Mouse (Mus musculus): Measurements from ENCODE around the gene Rfx5. TPM values are rescaled to one million over a fixed set of nuclear protein-coding genes. Genes with fewer than 3 reads are reported as not detected.

The Rfx5 gene
- total RNA-seq, 1 experiment from 2014 or later = 28.1 TPM

DNA sequence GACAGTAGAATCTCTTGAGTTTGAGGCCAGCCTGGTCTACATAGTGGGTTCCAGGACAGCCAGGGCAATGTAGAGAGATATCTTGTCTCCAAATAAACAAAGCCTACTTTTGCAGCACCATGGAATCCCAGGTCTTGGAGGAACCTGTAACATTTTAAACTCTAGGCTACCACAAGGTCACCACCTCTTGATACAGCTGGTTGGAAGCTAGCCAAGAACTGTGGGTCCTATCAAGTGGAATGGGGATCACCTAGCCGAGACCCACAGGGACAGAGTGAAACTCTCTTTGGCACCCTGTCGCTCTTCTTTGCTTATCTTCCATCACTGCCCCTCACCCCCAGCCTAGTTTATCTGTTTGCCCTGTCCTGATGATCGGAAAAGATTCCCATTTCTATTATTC, 18.7 kb downstream of the Rfx5 start:
- ATAC-seq (replicated peaks in 1 of 2; ENCODE audit: insufficient read depth in 1 of 2, low FRiP score in 2 of 2, low TSS enrichment in 1 of 2, low read depth in 1 of 2, poor library complexity in 2 of 2, severe bottlenecking in 2 of 2) = no peak

DNA sequence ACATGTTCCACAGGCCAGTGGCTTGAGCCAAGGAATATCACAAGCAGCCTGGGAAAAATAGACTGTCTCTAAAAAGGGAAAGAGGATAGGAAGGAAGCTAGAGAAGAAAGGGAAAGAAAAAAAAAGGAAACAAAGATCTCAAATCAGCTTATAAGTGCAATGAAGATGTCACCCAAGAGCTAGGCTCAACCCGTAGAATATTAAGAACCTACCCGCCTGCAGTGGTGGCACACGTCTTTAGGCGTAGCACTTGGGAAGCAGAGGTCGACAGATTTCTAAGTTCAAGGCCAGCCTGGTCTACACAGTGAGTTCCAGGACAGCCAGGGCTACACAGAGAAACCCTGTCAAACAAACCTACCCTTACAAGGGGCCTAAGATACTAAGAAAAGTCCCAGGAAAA, 19.7 kb downstream of the Rfx5 start:
- ATAC-seq (replicated peaks in 1 of 2; ENCODE audit: insufficient read depth in 1 of 2, low FRiP score in 2 of 2, low TSS enrichment in 1 of 2, low read depth in 1 of 2, poor library complexity in 2 of 2, severe bottlenecking in 2 of 2) = no peak

DNA sequence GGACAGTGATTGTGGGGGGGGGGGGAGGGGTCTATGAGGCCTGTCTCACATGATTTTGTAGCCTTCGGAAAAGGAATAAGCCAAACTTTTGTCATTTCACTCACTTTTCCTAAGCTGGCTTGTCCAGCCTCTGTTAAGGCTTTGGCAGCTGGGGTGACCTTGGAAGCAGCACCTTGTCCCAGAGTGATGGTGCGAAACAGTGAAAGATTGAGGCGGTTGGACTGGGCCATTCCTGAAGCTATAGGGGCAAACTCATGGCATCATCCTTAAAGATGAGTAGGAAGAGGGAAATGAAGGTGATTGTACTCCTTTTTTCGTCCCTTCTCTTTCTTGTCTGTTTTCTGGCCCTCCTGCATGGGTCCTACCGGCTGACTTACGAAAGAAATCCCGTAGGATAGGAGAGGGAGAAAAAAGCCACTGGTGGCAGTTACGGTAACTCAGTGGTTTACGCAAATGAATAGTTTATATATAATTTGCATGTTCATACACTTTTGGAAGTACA, 20.2 kb downstream of the Rfx5 start:
- no peak for ATAC-seq (replicated peaks in 1 of 2; ENCODE audit: insufficient read depth in 1 of 2, low FRiP score in 2 of 2, low TSS enrichment in 1 of 2, low read depth in 1 of 2, poor library complexity in 2 of 2, severe bottlenecking in 2 of 2)

- peak; percentile 83 to 88 for ATAC-seq (replicated peaks in 1 of 2; ENCODE audit: insufficient read depth in 1 of 2, low FRiP score in 2 of 2, low TSS enrichment in 1 of 2, low read depth in 1 of 2, poor library complexity in 2 of 2, severe bottlenecking in 2 of 2)
Measured at GRCm38 (mm10) chr3:94974528-94975422, 20.9 kb downstream of the Rfx5 start, which contains the start of gene Pi4kb. Gene Pi4kb, plus strand, starts transcription at chr3:94974731.

GRCm38 (mm10) chr3:94984312-94984711, 30.4 kb downstream of the Rfx5 start:
- ATAC-seq (replicated peaks in 1 of 2; ENCODE audit: insufficient read depth in 1 of 2, low FRiP score in 2 of 2, low TSS enrichment in 1 of 2, low read depth in 1 of 2, poor library complexity in 2 of 2, severe bottlenecking in 2 of 2) = no peak

DNA sequence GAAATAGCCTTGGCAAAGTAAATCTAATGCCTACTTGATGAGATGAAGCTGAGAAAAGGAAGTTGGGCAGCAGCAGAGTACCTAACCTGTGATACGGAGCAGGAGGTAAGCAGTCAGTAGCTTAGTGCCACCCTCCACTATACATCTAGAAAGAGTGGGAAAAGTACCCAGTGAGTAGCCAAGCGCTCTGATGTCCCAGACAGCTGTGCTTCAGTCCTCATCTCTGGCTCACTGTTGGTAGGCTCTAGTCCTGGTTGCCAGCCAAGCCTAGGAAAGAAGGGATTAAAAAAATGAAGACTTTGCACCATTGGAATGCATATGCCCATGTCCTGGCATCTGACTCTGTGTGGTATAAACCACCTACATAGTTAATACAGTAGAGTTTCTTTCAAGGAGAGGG, 31.6 kb downstream of the Rfx5 start:
- no peak for ATAC-seq (replicated peaks in 1 of 2; ENCODE audit: insufficient read depth in 1 of 2, low FRiP score in 2 of 2, low TSS enrichment in 1 of 2, low read depth in 1 of 2, poor library complexity in 2 of 2, severe bottlenecking in 2 of 2)

- ATAC-seq (replicated peaks in 1 of 2; ENCODE audit: insufficient read depth in 1 of 2, low FRiP score in 2 of 2, low TSS enrichment in 1 of 2, low read depth in 1 of 2, poor library complexity in 2 of 2, severe bottlenecking in 2 of 2) = no peak; a peak in 1 of 4 replicates
Measured at GRCm38 (mm10) chr3:94987578-94987977, 33.7 kb downstream of the Rfx5 start.

- ATAC-seq (replicated peaks in 1 of 2; ENCODE audit: insufficient read depth in 1 of 2, low FRiP score in 2 of 2, low TSS enrichment in 1 of 2, low read depth in 1 of 2, poor library complexity in 2 of 2, severe bottlenecking in 2 of 2) = no peak
Measured at GRCm38 (mm10) chr3:94989159-94989761, 35.4 kb downstream of the Rfx5 start.

DNA sequence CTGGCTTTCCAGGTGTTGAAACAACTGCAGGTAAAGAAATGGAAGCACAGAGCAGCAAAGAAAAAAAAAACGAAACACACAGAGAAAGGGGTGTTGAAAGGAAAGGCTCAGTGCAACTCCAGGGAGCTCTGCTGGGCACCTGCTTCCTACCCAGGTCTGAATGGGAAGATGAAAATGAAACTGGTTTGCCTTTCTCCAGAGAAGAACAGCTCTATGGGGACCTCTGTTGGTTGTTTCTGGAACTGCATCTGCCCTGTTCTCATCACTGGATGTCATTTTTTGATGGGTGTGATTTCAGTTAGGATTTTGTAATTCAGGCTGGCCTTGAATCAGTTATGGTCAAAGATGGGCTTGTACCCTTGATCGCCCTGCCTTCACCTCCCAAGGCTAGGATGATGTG, 43.1 kb downstream of the Rfx5 start:
- peak; percentile 76 to 92 for ATAC-seq (replicated peaks in 1 of 2; ENCODE audit: insufficient read depth in 1 of 2, low FRiP score in 2 of 2, low TSS enrichment in 1 of 2, low read depth in 1 of 2, poor library complexity in 2 of 2, severe bottlenecking in 2 of 2)

GRCm38 (mm10) chr3:95002569-95002968, 48.7 kb downstream of the Rfx5 start:
- no peak for ATAC-seq (replicated peaks in 1 of 2; ENCODE audit: insufficient read depth in 1 of 2, low FRiP score in 2 of 2, low TSS enrichment in 1 of 2, low read depth in 1 of 2, poor library complexity in 2 of 2, severe bottlenecking in 2 of 2)

DNA sequence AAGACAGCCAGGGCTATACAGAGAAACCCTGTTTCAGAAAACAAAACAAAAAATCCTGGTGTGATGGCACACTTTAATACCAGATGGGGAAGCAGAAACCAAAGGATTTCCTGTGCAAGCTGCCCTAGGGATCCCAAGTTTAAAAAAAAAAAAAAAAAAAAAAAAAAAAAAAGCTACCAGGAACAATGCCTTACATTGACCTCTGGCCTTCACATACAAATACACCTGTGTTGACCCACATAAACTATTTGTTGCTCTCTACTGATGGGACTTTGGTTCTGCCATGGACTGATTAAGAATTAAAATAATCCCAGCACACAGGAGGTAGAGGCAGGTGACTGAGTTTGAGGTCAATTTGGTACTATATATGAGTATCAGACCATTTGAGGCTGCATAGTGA, 49.4 kb downstream of the Rfx5 start:
- ATAC-seq (replicated peaks in 1 of 2; ENCODE audit: insufficient read depth in 1 of 2, low FRiP score in 2 of 2, low TSS enrichment in 1 of 2, low read depth in 1 of 2, poor library complexity in 2 of 2, severe bottlenecking in 2 of 2) = no peak

DNA sequence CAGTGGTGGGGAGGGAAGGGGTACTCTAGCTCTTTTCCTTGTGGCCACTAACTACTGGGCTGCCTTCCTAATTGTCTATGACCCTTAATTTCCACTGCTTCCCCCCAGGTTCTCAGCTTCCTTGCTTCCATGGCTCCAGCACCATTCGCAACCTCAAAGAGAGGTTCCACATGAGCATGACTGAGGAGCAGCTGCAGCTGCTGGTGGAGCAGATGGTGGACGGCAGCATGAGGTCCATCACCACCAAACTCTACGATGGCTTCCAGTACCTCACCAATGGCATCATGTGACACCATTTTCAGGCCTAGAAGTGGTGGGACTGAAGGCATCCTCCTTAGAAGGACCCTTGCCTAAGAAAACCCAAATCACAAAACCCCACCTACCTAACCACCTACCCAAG, 51.8 kb downstream of the Rfx5 start:
- no peak for ATAC-seq (replicated peaks in 1 of 2; ENCODE audit: insufficient read depth in 1 of 2, low FRiP score in 2 of 2, low TSS enrichment in 1 of 2, low read depth in 1 of 2, poor library complexity in 2 of 2, severe bottlenecking in 2 of 2)

GRCm38 (mm10) chr3:95007706-95008105, 53.8 kb downstream of the Rfx5 start:
- no peak for ATAC-seq (replicated peaks in 1 of 2; ENCODE audit: insufficient read depth in 1 of 2, low FRiP score in 2 of 2, low TSS enrichment in 1 of 2, low read depth in 1 of 2, poor library complexity in 2 of 2, severe bottlenecking in 2 of 2)

DNA sequence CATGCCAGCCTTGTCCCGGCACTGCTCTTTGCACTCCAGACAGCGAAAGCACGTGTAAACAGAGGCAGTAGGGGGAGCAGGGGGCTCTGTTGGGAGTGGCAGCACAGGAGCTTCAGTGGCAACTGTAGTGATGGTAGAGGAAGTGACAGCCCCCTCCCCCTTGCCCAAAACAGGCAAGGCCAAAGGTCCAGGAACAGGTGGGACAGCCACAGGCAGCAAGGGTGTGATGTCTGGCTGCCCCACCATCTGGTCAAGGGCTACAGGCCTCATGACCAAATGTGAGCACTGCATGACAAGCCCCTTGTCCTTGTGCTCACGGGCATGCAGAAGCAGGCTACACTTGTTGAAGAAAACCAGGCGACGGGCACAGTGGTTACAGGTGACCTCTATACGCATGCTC, 56.5 kb downstream of the Rfx5 start:
- no peak for ATAC-seq (replicated peaks in 1 of 2; ENCODE audit: insufficient read depth in 1 of 2, low FRiP score in 2 of 2, low TSS enrichment in 1 of 2, low read depth in 1 of 2, poor library complexity in 2 of 2, severe bottlenecking in 2 of 2)

Other genes with a start within 250 kb of the Rfx5 start
- gene Cgn, start 167.6 kb upstream of the Rfx5 start, total RNA-seq (2017) = not detected in 2 replicates
- gene Pogz, start 116.5 kb upstream of the Rfx5 start, total RNA-seq (2017) = 25.1 and 26.9 TPM in 2 replicates
- 170 and 200 TPM in 2 replicates for gene Psmb4, start 67.1 kb upstream of the Rfx5 start, total RNA-seq (2017)
- 40.0 and 49.6 TPM in 2 replicates for gene Selenbp1, start 21.0 kb upstream of the Rfx5 start, total RNA-seq (2017)
- 28.3 and 34.2 TPM in 2 replicates for gene Pi4kb, start 20.7 kb downstream of the Rfx5 start, total RNA-seq (2017)
- 26.6 and 29.0 TPM in 2 replicates for gene Zfp687, start 61.4 kb downstream of the Rfx5 start, total RNA-seq (2017)
- 164 and 233 TPM in 2 replicates for gene Psmd4, start 88.5 kb downstream of the Rfx5 start, total RNA-seq (2017)
- 20.9 and 23.1 TPM in 2 replicates for gene Pip5k1a, start 152.9 kb downstream of the Rfx5 start, total RNA-seq (2017)
- gene Vps72, start 156.9 kb downstream of the Rfx5 start, total RNA-seq (2017) = 63.2 and 229 TPM in 2 replicates
- gene Tmod4, start 170.4 kb downstream of the Rfx5 start, total RNA-seq (2017) = 0.63 TPM in 1 of 2 replicates, not detected in the other
- 96.4 and 116 TPM in 2 replicates for gene Scnm1, start 179.9 kb downstream of the Rfx5 start, total RNA-seq (2017)
- gene Lysmd1, start 180.0 kb downstream of the Rfx5 start, total RNA-seq (2017) = 8.6 and 10.4 TPM in 2 replicates
- 15.2 and 16.3 TPM in 2 replicates for gene Tnfaip8l2, start 188.3 kb downstream of the Rfx5 start, total RNA-seq (2017)
- gene Sema6c, start 206.4 kb downstream of the Rfx5 start, total RNA-seq (2017) = 0.31 and 1.3 TPM in 2 replicates